Mouse (Mus musculus) kidney, embryonic 14.5 days (tissue): ENCODE measurements around the gene Zwilch. TPM values are rescaled to one million over a fixed set of nuclear protein-coding genes. Genes with fewer than 3 reads are reported as not detected.
"Not testable (repeated sequence)": the region's sequence is repeated elsewhere in the genome, so short reads cannot be mapped to it uniquely, and the experiment has no call there.

Experiments used
- ATAC-seq: fragments of 200-750 bp; cut with Nextera tagmentation; 2 replicates; pipeline ENCODE4 v1.8.0; 2017; ENCODE audit warnings: moderate number of reproducible peaks, mild to moderate bottlenecking, moderate TSS enrichment, moderate library complexity; ENCODE audit not compliant: low FRiP score, low TSS enrichment
- H3K27ac ChIP-seq: fragments of 300-500 bp; sonication (generic); 2 replicates; pipeline ENCODE4 v1.5.1; 2014; ENCODE audit warnings: low read depth, mild to moderate bottlenecking, low read length, moderate library complexity, mixed read lengths
- H3K27me3 ChIP-seq: fragments of 300-500 bp; sonication (generic); 2 replicates; pipeline ENCODE4 v1.6.1; 2014; ENCODE audit warnings: mild to moderate bottlenecking, low read length; ENCODE audit not compliant: control insufficient read depth, insufficient read depth
- H3K36me3 ChIP-seq: fragments of 300-500 bp; sonication (generic); 2 replicates; pipeline ENCODE4 v1.6.1; 2014; ENCODE audit warnings: low read length, mixed read lengths; ENCODE audit not compliant: control insufficient read depth, insufficient read depth
- H3K4me1 ChIP-seq: fragments of 300-500 bp; sonication (generic); 2 replicates; pipeline ENCODE4 v1.6.1; 2014; ENCODE audit warnings: low read length, mixed read lengths; ENCODE audit not compliant: control insufficient read depth, insufficient read depth
- H3K4me2 ChIP-seq: fragments of 300-500 bp; sonication (generic); replicated peaks from 2 replicates; pipeline ENCODE4 v1.6.1; 2014; ENCODE audit warnings: low read depth, mild to moderate bottlenecking, low read length
- H3K4me3 ChIP-seq: fragments of 300-500 bp; sonication (generic); 2 replicates; pipeline ENCODE4 v1.5.1; 2014; ENCODE audit warnings: mild to moderate bottlenecking, low read length
- H3K9ac ChIP-seq: fragments of 300-500 bp; sonication (generic); 2 replicates; pipeline ENCODE4 v1.6.1; 2014; ENCODE audit warnings: low read depth, mild to moderate bottlenecking, low read length, moderate library complexity
- H3K9me3 ChIP-seq: fragments of 300-500 bp; sonication (generic); 2 replicates; pipeline ENCODE4 v1.6.1; 2016; ENCODE audit warnings: low read length; ENCODE audit not compliant: control insufficient read depth
- WGBS: fragments of 180-500 bp; shearing (Covaris S2); extraction: QIAGEN DNeasy Blood & Tissue Kit; methylation state at CpG from one replicate; pipeline ENCODE4 v1.1.7; 2014; 5-methylcytosine and 5-hydroxymethylcytosine counted together
- polyA plus RNA-seq: library from polyadenylated mRNA; unstranded; fragments of >200 nt; fragmentation: Nextera tagmentation; extraction: Ambion mirVana; gene quantifications from 2 replicates; pipeline ENCODE4 v1.2.1, GENCODE M21; 2014

Gene Zwilch
- polyA plus RNA-seq, 1 experiment from 2014 or later = 34.4 TPM

DNA sequence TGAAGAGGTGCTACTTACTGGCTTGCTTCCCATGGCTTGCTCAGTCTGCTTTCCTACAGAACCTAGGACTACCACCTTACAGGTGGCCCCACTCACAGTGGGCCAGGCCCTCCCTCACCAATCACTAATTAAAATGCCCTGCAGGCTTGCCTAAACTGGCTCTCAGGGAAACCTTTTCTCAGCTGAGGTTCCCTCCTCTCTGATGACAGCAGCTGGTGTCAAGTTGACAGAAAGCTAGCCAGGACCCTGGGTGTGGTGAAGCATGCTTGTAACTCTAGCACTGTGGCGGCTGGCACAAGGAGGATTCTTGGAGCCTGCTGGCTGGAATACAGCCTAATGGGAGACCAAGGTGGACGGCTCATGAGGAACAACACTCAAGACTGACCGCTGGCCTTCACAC lies 47.6 kb downstream of the Zwilch start:
- H3K9ac ChIP-seq = no peak overlapping the region
- H3K4me2 ChIP-seq = no peak overlapping the region
- no peak overlapping the region for H3K4me3 ChIP-seq
- H3K27me3 ChIP-seq = no peaks in the 10 kb centered on the region
- H3K27ac ChIP-seq = no peak overlapping the region
- ATAC-seq = peak; percentile 80
- H3K36me3 ChIP-seq = no peaks in the 10 kb centered on the region
- no peaks in the 10 kb centered on the region for H3K9me3 ChIP-seq
- WGBS = 47% methylated on average over 3 of the region's 3 CpGs
- 0 out of 2 replicates have a peak, but pooled peaks cover 5% of the 10 kb centered on the region for H3K4me1 ChIP-seq

- WGBS = 69% methylated on average over 3 of the region's 3 CpGs
- not testable (repeated sequence) for ATAC-seq
These were observed 48.1 kb downstream of the Zwilch start for GRCm38 (mm10) chr9:64124846-64125245.

GRCm38 (mm10) chr9:64122601-64123000 lies 50.3 kb downstream of the Zwilch start:
- WGBS = 86% methylated on average over 10 of the region's 10 CpGs
- Histone ChIP-seq H3K27me3 (no peaks in the 10 kb centered on the region), H3K4me2 (no peak overlapping the region), H3K4me3 (no peak overlapping the region), H3K4me1 (0 out of 2 replicates have a peak, but pooled peaks cover 5% of the 10 kb centered on the region), H3K9ac (no peak overlapping the region), H3K27ac (no peak overlapping the region), H3K36me3 (no peaks in the 10 kb centered on the region), H3K9me3 (no peaks in the 10 kb centered on the region)
- no peak for ATAC-seq

More at GRCm38 (mm10) chr9:64124846-64125245, 48.1 kb downstream of the Zwilch start:
- H3K27ac ChIP-seq, H3K9ac ChIP-seq, H3K9me3 ChIP-seq, H3K4me1 ChIP-seq, H3K36me3 ChIP-seq, H3K4me3 ChIP-seq, H3K4me2 ChIP-seq, H3K27me3 ChIP-seq: not testable (repeated sequence)

- 0 out of 2 replicates have a peak, but pooled peaks have one; percentile 30 for ATAC-seq
- no peaks in the 10 kb centered on the region for H3K9me3 ChIP-seq
- WGBS = 35% methylated on average over 11 of the region's 11 CpGs
These were observed 52.2 kb downstream of the Zwilch start for GRCm38 (mm10) chr9:64120584-64121277.

DNA sequence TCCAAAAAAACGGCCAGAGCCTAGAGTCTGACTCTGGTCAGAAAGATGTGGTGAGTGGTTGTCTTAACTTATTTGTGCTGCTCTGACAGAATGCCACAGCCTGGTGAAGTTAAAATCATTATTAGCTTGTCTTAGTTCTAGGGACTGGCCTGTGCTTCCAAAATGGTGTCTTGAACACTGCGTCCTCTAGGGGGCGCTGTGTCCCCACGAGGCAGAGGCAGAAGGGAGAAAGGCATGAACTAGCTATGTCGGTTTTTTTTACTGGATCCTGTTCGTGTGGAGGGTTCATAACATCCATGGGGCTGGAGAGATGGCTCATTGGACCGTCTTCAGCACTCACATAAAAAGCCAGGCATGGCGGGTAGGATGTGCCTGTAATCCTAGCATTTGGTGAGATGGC lies 53.0 kb downstream of the Zwilch start:
- 0 out of 2 replicates have a peak, but pooled peaks cover 5% of the 10 kb centered on the region for H3K4me1 ChIP-seq
- no peaks in the 10 kb centered on the region for H3K27me3 ChIP-seq
- no peak overlapping the region for H3K27ac ChIP-seq
- H3K36me3 ChIP-seq = no peaks in the 10 kb centered on the region
- 40% methylated on average over 8 of the region's 8 CpGs for WGBS
- H3K4me2 ChIP-seq = no peak overlapping the region
- no peaks in the 10 kb centered on the region for H3K9me3 ChIP-seq
- no peak for ATAC-seq
- H3K9ac ChIP-seq = no peak overlapping the region
- H3K4me3 ChIP-seq = no peak overlapping the region

More at GRCm38 (mm10) chr9:64120584-64121277, 52.2 kb downstream of the Zwilch start:
- Histone ChIP-seq H3K27me3 (no peaks in the 10 kb centered on the region), H3K4me2 (no peak overlapping the region), H3K4me3 (no peak overlapping the region), H3K27ac (no peak overlapping the region), H3K36me3 (no peaks in the 10 kb centered on the region), H3K9ac (no peak overlapping the region), H3K4me1 (0 out of 2 replicates have a peak, but pooled peaks cover 3% of the 10 kb centered on the region)

DNA sequence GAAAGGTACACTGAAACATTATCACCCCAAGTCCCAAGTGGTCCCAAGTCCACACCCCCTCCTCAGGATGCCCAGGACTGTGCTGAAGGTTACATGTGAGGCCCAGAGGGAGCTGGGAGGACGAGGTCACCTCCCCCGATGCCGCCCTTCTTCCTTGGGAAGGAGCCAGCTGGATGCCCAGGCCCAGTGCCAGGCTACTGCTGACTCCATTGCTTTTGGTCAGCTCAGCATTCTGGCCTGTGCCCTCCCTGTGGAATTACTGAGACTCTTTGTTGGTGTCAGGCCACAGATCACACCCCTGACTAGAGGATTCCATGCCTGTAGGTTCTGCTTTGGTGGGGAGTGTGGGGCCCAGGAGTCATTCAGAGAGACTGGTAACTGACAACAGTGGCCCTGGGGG lies 56.0 kb downstream of the Zwilch start, which contains the start of gene Lctl:
Gene Lctl, plus strand, starts transcription at position 272 of the 400 bp plus-strand sequence.
- no peak within 1 kb of the TSS for H3K4me2 ChIP-seq
- no peak for ATAC-seq
- H3K9ac ChIP-seq = no peak within 1 kb of the TSS
- peaks cover 7% of the 10 kb centered on the region; the same call in 1 of the 2 replicates for H3K4me1 ChIP-seq
- H3K27ac ChIP-seq = no peak within 1 kb of the TSS
- H3K36me3 ChIP-seq = no peaks in the 10 kb centered on the region
- no peaks in the 10 kb centered on the region for H3K9me3 ChIP-seq
- H3K4me3 ChIP-seq = no peak within 1 kb of the TSS
- H3K27me3 ChIP-seq = no peaks in the 10 kb centered on the region
- 80% methylated on average over 3 of the region's 3 CpGs for WGBS

GRCm38 (mm10) chr9:64115756-64116155 lies 57.1 kb downstream of the Zwilch start:
- 85% methylated on average over 6 of the region's 6 CpGs for WGBS
- Histone ChIP-seq H3K4me2 (no peak overlapping the region), H3K4me1 (peaks cover 7% of the 10 kb centered on the region; the same call in 1 of the 2 replicates), H3K9me3 (no peaks in the 10 kb centered on the region), H3K9ac (no peak overlapping the region), H3K27ac (no peak overlapping the region), H3K36me3 (no peaks in the 10 kb centered on the region), H3K4me3 (no peak overlapping the region), H3K27me3 (no peaks in the 10 kb centered on the region)
- ATAC-seq = no peak

- Histone ChIP-seq H3K9ac (no peak overlapping the region), H3K4me3 (no peak overlapping the region), H3K4me1 (peaks cover 7% of the 10 kb centered on the region; the same call in 1 of the 2 replicates), H3K27ac (no peak overlapping the region), H3K4me2 (no peak overlapping the region), H3K36me3 (no peaks in the 10 kb centered on the region), H3K27me3 (no peaks in the 10 kb centered on the region), H3K9me3 (no peaks in the 10 kb centered on the region)
- ATAC-seq = no peak
- 49% methylated on average over 2 of the region's 2 CpGs for WGBS
These were observed 58.3 kb downstream of the Zwilch start for GRCm38 (mm10) chr9:64114646-64115045.

- Histone ChIP-seq H3K27me3 (no peaks in the 10 kb centered on the region), H3K4me2 (no peak overlapping the region), H3K4me3 (no peak overlapping the region), H3K36me3 (no peaks in the 10 kb centered on the region), H3K9ac (no peak overlapping the region), H3K27ac (no peak overlapping the region), H3K4me1 (peaks cover 7% of the 10 kb centered on the region; the same call in 1 of the 2 replicates), H3K9me3 (no peaks in the 10 kb centered on the region)
- 97% methylated on average over 16 of the region's 16 CpGs for WGBS
- ATAC-seq = no peak
These were observed 62.4 kb downstream of the Zwilch start for GRCm38 (mm10) chr9:64110502-64110901.
